Mouse (Mus musculus) heart, embryonic 13.5 days (tissue): Measurements from ENCODE around the gene Sf3a1. TPM values are rescaled to one million over a fixed set of nuclear protein-coding genes. Genes with fewer than 3 reads are reported as not detected.

ENCODE experiments used
- ATAC-seq: fragments of 200-750 bp; cut with Nextera tagmentation; 2 replicates; pipeline ENCODE4 v1.8.0; 2017; ENCODE audit warnings: moderate TSS enrichment; ENCODE audit not compliant: insufficient number of reproducible peaks, low FRiP score, low TSS enrichment; ENCODE audit errors: extremely low read depth
- H3K27ac ChIP-seq: fragments of 300-500 bp; sonication (generic); replicated peaks from 2 replicates; pipeline ENCODE4 v1.5.1; 2015; ENCODE audit warnings: moderate library complexity, mild to moderate bottlenecking, inconsistent platforms
- H3K27me3 ChIP-seq: fragments of 300-500 bp; sonication (generic); replicated peaks from 2 replicates; pipeline ENCODE4 v1.6.1; 2015; ENCODE audit warnings: mild to moderate bottlenecking, inconsistent platforms
- H3K36me3 ChIP-seq: fragments of 300-500 bp; sonication (generic); 2 replicates; pipeline ENCODE4 v1.6.1; 2015; ENCODE audit warnings: mild to moderate bottlenecking, inconsistent platforms
- H3K4me1 ChIP-seq: fragments of 300-500 bp; sonication (generic); 2 replicates; pipeline ENCODE4 v1.6.1; 2015; ENCODE audit warnings: inconsistent platforms
- H3K4me2 ChIP-seq: fragments of 300-500 bp; sonication (generic); 2 replicates; pipeline ENCODE4 v1.6.1; 2015; ENCODE audit warnings: inconsistent platforms, mild to moderate bottlenecking, moderate library complexity
- H3K4me3 ChIP-seq: fragments of 300-500 bp; sonication (generic); 2 replicates; pipeline ENCODE4 v1.5.1; 2015; ENCODE audit warnings: moderate library complexity, mild to moderate bottlenecking, inconsistent platforms
- H3K9ac ChIP-seq: fragments of 300-500 bp; sonication (generic); 2 replicates; pipeline ENCODE4 v1.6.1; 2015; ENCODE audit warnings: inconsistent platforms, mild to moderate bottlenecking, moderate library complexity
- H3K9me3 ChIP-seq: fragments of 300-500 bp; sonication (generic); 2 replicates; pipeline ENCODE4 v1.6.1; 2016; ENCODE audit warnings: inconsistent platforms
- WGBS: fragments of 180-500 bp; shearing (Covaris S2); methylation state at CpG from one replicate; pipeline ENCODE4 v1.1.7; 2015; ENCODE audit warnings: mixed read lengths; 5-methylcytosine and 5-hydroxymethylcytosine counted together
- polyA plus RNA-seq: library from polyadenylated mRNA; unstranded; fragments of >200 nt; fragmentation: Nextera tagmentation; extraction: Ambion mirVana; gene quantifications from 2 replicates; pipeline ENCODE4 v1.2.1, GENCODE M21; 2015

Gene Sf3a1
- polyA plus RNA-seq, 1 experiment from 2014 or later = 33.3 TPM

- Histone ChIP-seq H3K27ac (no peak overlapping the region), H3K27me3 (no peaks in the 10 kb centered on the region), H3K4me3 (no peak overlapping the region), H3K36me3 (0 out of 2 replicates have a peak, but pooled peaks cover 2% of the 10 kb centered on the region), H3K4me2 (no peak overlapping the region), H3K9me3 (no peaks in the 10 kb centered on the region), H3K4me1 (peaks cover 38% of the 10 kb centered on the region), H3K9ac (no peak overlapping the region)
- WGBS = 80% methylated on average over 6 of the region's 6 CpGs
- no peak for ATAC-seq
These were observed 29.0 kb downstream of the Sf3a1 start for GRCm38 (mm10) chr11:4189182-4189581.

DNA sequence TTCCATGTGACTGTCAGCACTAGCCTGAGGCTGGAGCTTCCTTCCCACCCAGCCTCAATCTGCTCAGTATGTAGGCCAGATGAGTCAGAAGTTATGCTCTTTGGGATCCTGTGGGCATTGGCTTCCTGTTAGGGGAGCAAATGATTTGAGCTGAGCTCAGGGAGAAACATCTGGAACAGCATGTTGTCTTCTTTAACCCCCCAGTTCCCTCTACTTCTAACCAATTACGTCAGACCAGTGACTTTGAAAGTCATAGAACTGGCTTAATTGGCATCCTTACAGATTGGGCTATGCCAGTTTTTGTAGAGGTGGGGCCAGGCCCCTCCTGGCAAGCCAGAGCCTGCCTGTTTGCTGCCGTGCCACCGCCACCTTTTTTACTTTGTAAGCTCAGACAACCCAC lies 30.5 kb downstream of the Sf3a1 start:
- Histone ChIP-seq H3K9ac (no peak overlapping the region), H3K36me3 (0 out of 2 replicates have a peak, but pooled peaks cover 2% of the 10 kb centered on the region), H3K4me3 (no peak overlapping the region), H3K9me3 (no peaks in the 10 kb centered on the region), H3K27ac (no peak overlapping the region), H3K27me3 (no peaks in the 10 kb centered on the region), H3K4me2 (no peak overlapping the region), H3K4me1 (peaks cover 38% of the 10 kb centered on the region)
- WGBS = 74% methylated on average over 3 of the region's 3 CpGs
- no peak for ATAC-seq

DNA sequence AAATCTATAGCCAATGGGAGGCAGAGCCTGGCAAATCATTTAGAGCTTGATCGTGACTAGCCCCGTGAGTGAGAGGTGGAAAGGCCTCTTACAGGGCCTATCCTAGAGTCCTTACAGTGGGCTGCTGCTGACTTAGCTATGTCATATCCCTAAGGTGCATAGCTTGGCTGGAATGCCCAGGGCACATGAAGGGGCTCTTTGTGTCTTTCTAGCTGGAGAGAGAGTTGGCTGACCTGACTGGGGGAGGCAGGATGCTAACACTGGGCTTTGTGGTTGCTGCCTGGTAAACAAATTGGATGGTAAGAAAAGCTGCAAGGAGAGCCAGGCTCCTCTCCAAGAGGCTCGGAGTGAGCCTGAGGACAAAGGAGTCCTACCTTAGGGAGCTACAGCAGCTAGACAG lies 32.6 kb downstream of the Sf3a1 start:
- Histone ChIP-seq H3K9ac (no peak overlapping the region), H3K4me2 (no peak overlapping the region)

DNA sequence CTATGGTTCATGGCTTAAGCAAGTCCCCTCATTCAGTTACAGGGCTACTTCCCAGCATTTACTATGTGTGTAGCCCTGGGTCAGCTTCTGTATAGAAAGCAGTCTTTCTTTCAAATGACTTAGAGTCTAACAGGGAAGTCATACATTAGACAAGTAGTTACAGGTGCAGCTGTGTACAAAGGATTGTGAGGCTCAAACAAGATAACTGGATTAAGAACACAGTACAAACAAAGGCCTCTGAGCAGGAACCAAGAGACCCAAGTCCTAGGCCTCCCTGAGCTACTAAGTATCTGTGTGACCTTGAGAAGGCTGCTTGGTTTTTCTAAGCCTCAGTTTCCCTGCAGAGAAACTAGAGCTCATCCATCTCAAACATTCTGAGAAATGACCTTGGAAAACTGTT lies 33.3 kb downstream of the Sf3a1 start:
- Histone ChIP-seq H3K9me3 (no peaks in the 10 kb centered on the region), H3K27me3 (no peaks in the 10 kb centered on the region), H3K36me3 (0 out of 2 replicates have a peak, but pooled peaks cover 2% of the 10 kb centered on the region), H3K9ac (no peak overlapping the region), H3K4me1 (peaks cover 24% of the 10 kb centered on the region), H3K4me3 (no peak overlapping the region), H3K4me2 (no peak overlapping the region), H3K27ac (no peak overlapping the region)
- ATAC-seq = no peak

More for the DNA sequence above, 32.6 kb downstream of the Sf3a1 start:
- Histone ChIP-seq H3K9me3 (no peaks in the 10 kb centered on the region), H3K36me3 (0 out of 2 replicates have a peak, but pooled peaks cover 2% of the 10 kb centered on the region), H3K4me1 (peaks cover 31% of the 10 kb centered on the region), H3K27ac (no peak overlapping the region), H3K4me3 (no peak overlapping the region), H3K27me3 (no peaks in the 10 kb centered on the region)
- 81% methylated on average over 3 of the region's 3 CpGs for WGBS
- ATAC-seq = no peak

GRCm38 (mm10) chr11:4195597-4196031 lies 35.5 kb downstream of the Sf3a1 start:
- WGBS = 74% methylated on average over 3 of the region's 3 CpGs
- Histone ChIP-seq H3K27me3 (no peaks in the 10 kb centered on the region), H3K4me2 (no peak overlapping the region), H3K4me1 (peaks cover 19% of the 10 kb centered on the region), H3K9me3 (no peaks in the 10 kb centered on the region), H3K36me3 (0 out of 2 replicates have a peak, but pooled peaks cover 2% of the 10 kb centered on the region), H3K27ac (no peak overlapping the region), H3K9ac (no peak overlapping the region), H3K4me3 (no peak overlapping the region)
- no peak for ATAC-seq

- WGBS = 69% methylated on average over 8 of the region's 8 CpGs
- no peaks in the 10 kb centered on the region for H3K27me3 ChIP-seq
- peaks cover 13% of the 10 kb centered on the region for H3K4me1 ChIP-seq
- no peak overlapping the region for H3K27ac ChIP-seq
- H3K4me2 ChIP-seq = no peak overlapping the region
- ATAC-seq = no peak
- no peak overlapping the region for H3K9ac ChIP-seq
- H3K36me3 ChIP-seq = 0 out of 2 replicates have a peak, but pooled peaks cover 2% of the 10 kb centered on the region
- no peaks in the 10 kb centered on the region for H3K9me3 ChIP-seq
- H3K4me3 ChIP-seq = no peak overlapping the region
These were observed 36.5 kb downstream of the Sf3a1 start for GRCm38 (mm10) chr11:4196636-4197035.

DNA sequence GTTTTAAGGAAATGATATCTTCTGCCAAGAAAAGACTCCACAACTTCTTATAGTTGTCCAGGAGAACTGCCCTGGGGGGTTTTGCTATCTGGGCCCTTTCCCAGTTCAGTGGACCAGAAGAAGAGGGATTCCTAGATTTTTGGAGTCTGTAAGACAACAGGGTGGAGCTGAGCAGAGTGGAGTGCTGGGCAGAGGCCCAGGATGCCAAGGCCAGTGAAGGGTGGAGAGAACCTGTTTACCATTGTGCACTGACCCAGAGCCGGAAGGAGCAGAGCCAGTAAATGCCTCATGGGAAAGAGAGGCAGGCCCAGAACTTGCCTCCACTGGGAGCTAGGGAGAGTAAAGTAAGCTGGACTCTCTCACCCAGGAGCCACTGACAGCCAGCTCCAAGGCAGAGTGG lies 37.5 kb downstream of the Sf3a1 start:
- no peaks in the 10 kb centered on the region for H3K36me3 ChIP-seq
- 74% methylated on average over 1 of the region's 1 CpGs for WGBS
- ATAC-seq = no peak
- H3K27ac ChIP-seq = no peak overlapping the region
- H3K27me3 ChIP-seq = no peaks in the 10 kb centered on the region
- no peak overlapping the region for H3K9ac ChIP-seq
- H3K4me3 ChIP-seq = no peak overlapping the region
- no peak overlapping the region for H3K4me2 ChIP-seq
- H3K9me3 ChIP-seq = no peaks in the 10 kb centered on the region
- peaks cover 12% of the 10 kb centered on the region for H3K4me1 ChIP-seq

GRCm38 (mm10) chr11:4201981-4202700 lies 42.0 kb downstream of the Sf3a1 start:
- 58% methylated on average over 11 of the region's 11 CpGs for WGBS
- peaks cover 41% of the 10 kb centered on the region for H3K4me1 ChIP-seq
- H3K27me3 ChIP-seq = no peaks in the 10 kb centered on the region
- no peak overlapping the region for H3K4me3 ChIP-seq
- H3K9me3 ChIP-seq = no peaks in the 10 kb centered on the region
- H3K9ac ChIP-seq = no peak overlapping the region
- ATAC-seq = no peak
- no peak overlapping the region for H3K4me2 ChIP-seq
- H3K27ac ChIP-seq = no peak overlapping the region
- peaks cover 8% of the 10 kb centered on the region for H3K36me3 ChIP-seq

- no peak overlapping the region for H3K9ac ChIP-seq
- no peak overlapping the region for H3K4me3 ChIP-seq
- H3K4me1 ChIP-seq = peaks cover 41% of the 10 kb centered on the region
- 57% methylated on average over 12 of the region's 12 CpGs for WGBS
- H3K27me3 ChIP-seq = no peaks in the 10 kb centered on the region
- peak overlapping the region; percentile 64 for H3K27ac ChIP-seq
- H3K9me3 ChIP-seq = no peaks in the 10 kb centered on the region
- H3K36me3 ChIP-seq = peaks cover 18% of the 10 kb centered on the region
- no peak for ATAC-seq
- H3K4me2 ChIP-seq = no peak overlapping the region
These were observed 43.0 kb downstream of the Sf3a1 start for GRCm38 (mm10) chr11:4202995-4203704.

DNA sequence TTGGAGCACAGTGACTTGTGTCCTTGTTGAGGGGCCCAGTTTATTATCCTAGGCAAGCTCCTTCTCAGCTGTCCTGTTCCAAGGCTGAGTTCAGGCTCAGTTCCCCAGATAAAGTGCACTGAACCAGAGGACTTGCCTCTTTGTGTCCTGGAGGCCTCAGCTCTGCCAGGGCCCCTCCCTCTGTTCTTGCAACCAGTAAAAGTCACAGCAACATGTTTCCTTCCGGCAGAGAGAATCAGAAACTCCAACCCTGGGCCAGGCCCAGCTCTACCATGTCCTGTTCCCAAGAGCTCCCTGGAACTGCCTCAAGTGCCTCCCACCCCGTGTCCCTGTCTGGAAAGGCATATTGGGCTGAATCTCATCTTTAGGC lies 43.5 kb downstream of the Sf3a1 start:
- no peak for ATAC-seq
- H3K4me3 ChIP-seq = no peak overlapping the region
- peak overlapping the region; percentile 3; the same call in 1 of the 2 replicates for H3K9ac ChIP-seq
- WGBS = 24% methylated on average over 2 of the region's 2 CpGs
- peak overlapping the region; percentile 64 for H3K27ac ChIP-seq
- H3K9me3 ChIP-seq = no peaks in the 10 kb centered on the region
- H3K4me2 ChIP-seq = no peak overlapping the region
- H3K4me1 ChIP-seq = peaks cover 41% of the 10 kb centered on the region
- no peaks in the 10 kb centered on the region for H3K27me3 ChIP-seq
- peaks cover 24% of the 10 kb centered on the region for H3K36me3 ChIP-seq

GRCm38 (mm10) chr11:4205097-4205655 lies 45.0 kb downstream of the Sf3a1 start:
- Histone ChIP-seq H3K27ac (no peak overlapping the region), H3K4me3 (no peak overlapping the region), H3K4me1 (peaks cover 41% of the 10 kb centered on the region), H3K4me2 (no peak overlapping the region), H3K36me3 (peaks cover 38% of the 10 kb centered on the region), H3K9me3 (no peaks in the 10 kb centered on the region), H3K9ac (no peak overlapping the region), H3K27me3 (no peaks in the 10 kb centered on the region)
- ATAC-seq = no peak
- WGBS = 71% methylated on average over 5 of the region's 5 CpGs
